20 mouse cellular contexts compared by ENCODE assay signal in the genomic region with DNA sequence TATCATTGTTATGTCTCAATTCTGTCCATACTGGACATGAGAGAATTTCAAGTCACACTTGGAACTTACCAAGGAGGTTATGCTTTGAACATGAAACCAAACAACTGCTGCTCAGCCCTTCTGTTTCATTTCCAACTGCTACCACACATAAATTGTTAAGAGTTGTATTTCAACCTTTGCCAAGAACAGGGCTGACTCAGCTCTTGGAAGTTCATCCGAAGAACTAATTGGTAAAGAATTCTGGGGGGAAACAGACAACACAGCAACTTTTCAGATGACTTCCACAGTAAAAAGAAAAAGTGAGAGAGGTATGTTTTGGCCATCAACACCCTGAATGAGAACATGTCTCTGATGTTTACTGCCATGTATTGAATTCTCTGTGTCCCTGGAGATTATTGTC.
DNase-seq lines count a peak whose midpoint lies in the region.
"Had no signal": no experiment of that assay in that cellular context is flagged by ENCODE, and none has a peak within 500 bp of the region (broad histone marks: within the 10 kb centered on the region; RNA-seq: fewer than 3 reads in every experiment).

No protein-coding gene starts in this region.

- peak; percentile 10 to 31 for DNase-seq in adrenal gland, adult (ENCODE audit: inconsistent age in 2 of 2, low spot score in 1 of 2)
- DNase-seq in adrenal gland, postnatal 4 days (ENCODE audit: low spot score in 2 of 2), result no peak
- peak; percentile 7 to 8 for DNase-seq in heart, postnatal 10 days
- no peak for DNase-seq in heart, postnatal 4 days
- DNase-seq in layer of hippocampus, adult 18-20 months (ENCODE audit: low spot score in 2 of 2), result peak; percentile 3 to 23
- no peak for DNase-seq in layer of hippocampus, postnatal 36 days
- DNase-seq in kidney, postnatal 36 days, result peak; percentile 20 to 38
- DNase-seq in embryonic facial prominence, embryonic 10.5 days (ENCODE audit: low spot score), result no peak
- DNase-seq: cerebellum, adult 11-12 months; cerebellum, postnatal 14 days; left cerebral cortex, postnatal 4 days; lung, adult 18-20 months; thymus, postnatal 14 days had no signal

- no peaks in the 10 kb centered on the region for H3K36me3 ChIP-seq in embryonic facial prominence, embryonic 10.5 days (replicated peaks)
- H3K36me3 ChIP-seq: forebrain, embryonic 15.5 days; heart, embryonic 12.5 days; midbrain, embryonic 12.5 days had no signal

- H3K4me1 ChIP-seq in embryonic facial prominence, embryonic 10.5 days, result no peaks in the 10 kb centered on the region
- H3K4me1 ChIP-seq: forebrain, embryonic 15.5 days; heart, embryonic 12.5 days; midbrain, embryonic 12.5 days had no signal

- 89% methylated on average over 1 of the region's 1 CpGs for WGBS in embryonic facial prominence, embryonic 10.5 days

- no peak overlapping the region for H3K27ac ChIP-seq in embryonic facial prominence, embryonic 10.5 days (replicated peaks)
- H3K27ac ChIP-seq: forebrain, embryonic 15.5 days; hindbrain, embryonic 14.5 days; layer of hippocampus, adult 2 months; left cerebral cortex, adult 2 months; midbrain, embryonic 12.5 days had no signal

- intact Hi-C loops in heart, postnatal 10 days (cut with DNase I), result no loop called here

- H3K27me3 ChIP-seq in embryonic facial prominence, embryonic 10.5 days (replicated peaks; ENCODE audit: low read depth, poor library complexity, severe bottlenecking), result no peaks in the 10 kb centered on the region
- H3K27me3 ChIP-seq: forebrain, embryonic 15.5 days; heart, embryonic 12.5 days; midbrain, embryonic 12.5 days; Patski had no signal

- no peaks in the 10 kb centered on the region for H3K9me3 ChIP-seq in embryonic facial prominence, embryonic 10.5 days
- H3K9me3 ChIP-seq: forebrain, embryonic 15.5 days; heart, embryonic 12.5 days; midbrain, embryonic 12.5 days had no signal

- H3K4me3 ChIP-seq in embryonic facial prominence, embryonic 10.5 days, result no peak overlapping the region
- H3K4me3 ChIP-seq: forebrain, embryonic 15.5 days; heart, embryonic 12.5 days; layer of hippocampus, adult 2 months; left cerebral cortex, adult 2 months; midbrain, embryonic 12.5 days had no signal

Comparison
In these comparisons a context has a peak if more than half of its experiments do, and no peak if none do; other contexts are left out.
1. DNase-seq: peak in adrenal gland, adult (2 of 2), heart, postnatal 10 days (2 of 2), layer of hippocampus, adult 18-20 months (2 of 2) and kidney, postnatal 36 days (2 of 2); none in adrenal gland, postnatal 4 days (0 of 2), heart, postnatal 4 days (single experiment), layer of hippocampus, postnatal 36 days (0 of 2) and embryonic facial prominence, embryonic 10.5 days (single experiment).